Mouse (Mus musculus): ENCODE results near the gene Wasf2.

The Wasf2 gene

GRCm38 (mm10) chr4:133127079-133127478, 3.2 kb upstream of the Wasf2 start:
- no peak for DNase-seq (ENCODE audit: low read depth, low spot score)

- DNase-seq (ENCODE audit: low read depth, low spot score) = no peak
Measured at GRCm38 (mm10) chr4:133127894-133128293, 2.4 kb upstream of the Wasf2 start.

DNA sequence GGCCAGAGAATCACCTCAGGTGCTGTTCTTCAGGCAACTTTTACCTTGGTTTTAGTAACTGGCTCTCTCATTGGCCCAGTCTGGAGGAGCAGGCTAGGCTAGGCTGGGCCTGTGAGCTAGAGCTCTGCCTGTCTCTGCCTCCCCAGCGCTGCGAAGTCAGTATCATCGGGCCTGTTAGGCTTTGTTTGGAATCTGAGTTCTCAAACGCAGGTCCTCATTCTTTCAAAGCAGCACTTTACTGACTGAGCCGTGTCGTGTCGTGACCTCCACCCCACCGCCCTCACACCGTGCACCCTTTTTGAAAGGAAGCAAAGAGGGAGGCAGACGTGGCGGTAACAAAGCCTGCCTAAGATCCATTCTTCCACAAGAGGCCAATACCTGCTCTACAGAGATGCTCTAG, 914 bp upstream of the Wasf2 start:
- DNase-seq (ENCODE audit: low read depth, low spot score) = peak; percentile 40

- peak; percentile 48 for DNase-seq (ENCODE audit: low read depth, low spot score)
Measured at GRCm38 (mm10) chr4:133130890-133131741, 811 bp downstream of the Wasf2 start.

DNA sequence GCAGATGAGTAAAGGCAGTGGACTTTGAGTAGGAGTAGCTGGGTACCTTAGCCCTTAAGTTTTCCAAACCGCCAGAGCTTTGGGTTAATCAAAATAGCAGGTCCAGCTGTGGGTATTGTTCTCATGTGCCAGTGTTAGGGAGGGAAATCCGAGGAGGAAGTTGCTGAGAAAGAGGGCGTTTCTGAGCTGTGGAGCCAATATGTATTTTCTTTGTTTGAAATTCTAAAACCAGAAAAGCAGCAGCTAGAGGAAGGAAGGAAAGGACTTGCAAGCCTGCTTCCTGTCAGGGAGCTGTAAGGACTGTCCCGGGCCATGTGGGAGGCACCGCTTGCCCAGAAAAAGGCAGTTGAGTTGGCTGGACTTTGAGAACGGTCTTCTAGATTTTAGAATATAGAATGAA, 1.7 kb downstream of the Wasf2 start:
- peak; percentile 60 for DNase-seq (ENCODE audit: low read depth, low spot score)

GRCm38 (mm10) chr4:133136946-133137345, 6.6 kb downstream of the Wasf2 start:
- DNase-seq (ENCODE audit: low read depth, low spot score) = no peak

- DNase-seq (ENCODE audit: low read depth, low spot score) = no peak
Measured at GRCm38 (mm10) chr4:133138971-133139370, 8.7 kb downstream of the Wasf2 start.

GRCm38 (mm10) chr4:133155006-133155405, 24.7 kb downstream of the Wasf2 start:
- no peak for DNase-seq (ENCODE audit: low read depth, low spot score)

GRCm38 (mm10) chr4:133155726-133156125, 25.4 kb downstream of the Wasf2 start:
- peak; percentile 52 for DNase-seq (ENCODE audit: low read depth, low spot score)

GRCm38 (mm10) chr4:133156422-133156821, 26.1 kb downstream of the Wasf2 start:
- no peak for DNase-seq (ENCODE audit: low read depth, low spot score)

GRCm38 (mm10) chr4:133156831-133157230, 26.5 kb downstream of the Wasf2 start:
- DNase-seq (ENCODE audit: low read depth, low spot score) = no peak

DNA sequence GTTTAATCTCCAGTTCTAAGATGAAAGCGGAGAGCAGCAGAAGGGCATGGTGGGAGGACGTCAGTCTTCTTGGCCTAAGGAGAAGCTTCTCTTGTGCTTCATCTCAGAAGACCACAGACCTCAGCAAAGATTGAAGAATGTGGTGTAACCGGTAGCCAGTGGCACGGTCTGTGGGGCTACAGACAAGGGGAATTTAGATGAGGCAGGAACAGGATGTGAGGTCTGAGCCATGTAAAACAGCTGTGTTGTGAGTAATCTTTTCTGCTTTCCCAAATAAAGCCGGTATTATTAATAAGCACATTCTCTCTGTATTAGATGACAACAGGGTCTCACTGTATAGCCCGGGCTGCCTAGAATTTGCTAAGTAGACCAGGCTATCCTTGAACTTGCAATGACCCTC, 28.8 kb downstream of the Wasf2 start:
- DNase-seq (ENCODE audit: low read depth, low spot score) = no peak

DNA sequence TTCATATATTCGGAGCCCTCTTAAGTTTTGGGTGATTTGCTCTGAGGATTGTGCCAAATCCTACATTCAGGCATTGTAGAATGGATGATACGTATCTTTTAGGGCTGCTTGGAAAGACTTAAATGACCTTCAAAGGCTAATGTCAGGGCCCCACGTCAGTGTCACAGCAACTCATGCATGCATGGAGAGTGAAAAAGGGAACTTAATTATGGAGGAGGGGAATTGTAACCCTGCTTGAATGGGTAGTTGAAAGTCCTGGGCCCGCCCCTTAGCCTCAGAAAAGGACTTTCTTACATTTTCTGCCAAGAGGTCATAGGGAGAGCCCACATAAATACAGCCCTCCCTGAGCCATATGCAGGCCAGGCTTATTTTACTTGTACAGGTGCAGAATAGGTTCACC, 29.3 kb downstream of the Wasf2 start:
- DNase-seq (ENCODE audit: low read depth, low spot score) = no peak

DNA sequence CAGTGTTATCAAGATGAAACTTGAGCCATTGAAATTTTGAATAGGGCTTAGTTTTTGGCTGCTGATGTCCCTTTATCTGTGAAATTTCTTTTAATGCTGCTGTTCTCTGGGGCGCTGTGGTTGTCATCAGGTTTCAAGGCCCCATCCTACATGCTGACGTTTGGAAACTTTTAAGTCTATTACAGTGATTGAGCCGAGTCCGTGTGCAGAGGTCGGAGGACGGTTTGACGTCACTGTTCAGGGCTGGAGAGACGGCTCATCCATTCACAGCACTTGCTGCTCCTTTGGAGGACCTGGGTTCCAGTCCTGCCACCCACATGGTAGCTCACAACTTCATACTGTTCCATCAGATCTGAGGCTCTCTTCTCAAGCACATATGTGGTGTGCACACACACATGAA, 29.9 kb downstream of the Wasf2 start:
- no peak for DNase-seq (ENCODE audit: low read depth, low spot score)

- DNase-seq (ENCODE audit: low read depth, low spot score) = no peak
Measured at GRCm38 (mm10) chr4:133160821-133161220, 30.5 kb downstream of the Wasf2 start.

GRCm38 (mm10) chr4:133162196-133162595, 31.9 kb downstream of the Wasf2 start:
- DNase-seq (ENCODE audit: low read depth, low spot score) = no peak

GRCm38 (mm10) chr4:133166773-133167172, 36.5 kb downstream of the Wasf2 start:
- DNase-seq (ENCODE audit: low read depth, low spot score) = peak; percentile 57

DNA sequence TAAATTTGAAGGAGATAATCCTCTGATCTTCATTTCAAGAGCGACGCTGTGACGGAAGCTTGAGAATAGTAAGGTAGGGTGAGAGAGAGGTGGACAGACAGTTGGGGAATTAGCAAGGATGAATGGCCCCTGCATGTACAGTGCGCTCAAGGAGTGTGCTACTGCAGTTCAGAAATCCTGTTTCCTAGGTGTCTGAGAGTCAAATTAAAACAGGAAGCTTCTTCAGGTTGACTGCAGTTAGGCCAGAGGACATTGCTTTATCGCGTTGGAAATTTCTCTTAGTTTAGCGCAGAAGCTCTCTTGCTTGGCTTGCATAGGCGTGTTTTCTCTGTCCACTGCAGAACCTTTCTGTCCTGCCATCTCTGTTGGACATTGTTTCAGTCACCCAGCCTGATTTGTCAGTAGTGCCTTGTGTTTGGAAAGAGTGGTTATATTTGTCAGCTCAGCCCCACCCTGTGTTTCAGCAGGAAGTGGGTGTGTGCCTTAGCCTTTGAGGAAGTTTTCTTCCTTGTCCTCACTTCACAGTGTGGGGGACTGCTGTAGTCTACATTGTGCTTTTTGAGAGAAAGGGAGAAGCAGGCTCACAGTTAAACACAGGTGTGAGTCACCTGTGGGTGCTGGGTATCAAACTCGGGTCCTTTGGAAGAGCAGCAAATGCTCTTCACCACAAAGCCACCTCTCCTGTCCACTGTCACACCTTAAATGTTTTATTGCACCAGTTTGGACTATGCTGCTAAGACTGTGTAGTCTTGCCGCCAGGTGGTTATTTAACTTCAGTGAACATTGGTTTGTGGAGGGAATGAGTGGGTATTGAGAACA, 39.1 kb downstream of the Wasf2 start:
- peak; percentile 77 for DNase-seq (ENCODE audit: low read depth, low spot score)

- no peak for DNase-seq (ENCODE audit: low read depth, low spot score)
Measured at GRCm38 (mm10) chr4:133170056-133170524, 39.8 kb downstream of the Wasf2 start.

DNA sequence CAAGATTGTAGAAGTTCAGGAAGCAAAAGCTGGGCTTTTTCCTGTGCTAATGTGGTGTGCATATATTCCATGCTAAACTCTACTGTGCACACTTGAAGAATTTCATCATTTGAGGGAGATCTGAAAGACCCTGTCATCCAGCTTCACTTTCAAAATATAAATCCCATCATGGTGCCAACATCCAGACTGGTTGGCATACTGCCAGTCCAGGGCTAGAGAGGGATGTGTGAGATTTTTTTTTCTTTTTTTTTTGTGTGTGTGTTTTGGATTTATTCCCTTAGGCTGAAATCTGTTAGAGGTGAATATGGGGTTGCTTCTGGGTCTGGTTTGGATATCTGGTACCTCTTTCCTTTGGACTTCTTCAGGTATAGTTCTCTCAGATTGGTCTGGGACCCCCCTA, 40.3 kb downstream of the Wasf2 start:
- DNase-seq (ENCODE audit: low read depth, low spot score) = no peak

DNA sequence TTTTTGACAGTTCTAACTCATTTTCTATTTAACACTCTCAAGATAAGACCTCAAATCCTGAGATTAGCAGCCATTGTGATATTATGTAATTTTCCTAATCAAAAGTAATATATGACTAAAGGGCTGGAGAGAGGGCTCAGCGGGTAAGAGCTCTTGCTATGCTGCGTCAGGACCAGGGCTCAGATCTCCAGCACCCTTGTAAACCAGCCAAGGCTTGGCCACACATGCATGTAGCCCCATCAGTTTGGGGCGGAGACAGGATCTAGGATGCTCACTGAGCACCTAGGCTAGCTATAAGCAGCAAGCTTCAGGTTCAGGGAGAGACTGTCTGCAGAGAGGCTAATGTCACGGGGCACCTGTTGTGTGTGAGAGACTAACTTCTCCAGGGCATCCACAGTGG, 42.1 kb downstream of the Wasf2 start:
- no peak for DNase-seq (ENCODE audit: low read depth, low spot score)

DNA sequence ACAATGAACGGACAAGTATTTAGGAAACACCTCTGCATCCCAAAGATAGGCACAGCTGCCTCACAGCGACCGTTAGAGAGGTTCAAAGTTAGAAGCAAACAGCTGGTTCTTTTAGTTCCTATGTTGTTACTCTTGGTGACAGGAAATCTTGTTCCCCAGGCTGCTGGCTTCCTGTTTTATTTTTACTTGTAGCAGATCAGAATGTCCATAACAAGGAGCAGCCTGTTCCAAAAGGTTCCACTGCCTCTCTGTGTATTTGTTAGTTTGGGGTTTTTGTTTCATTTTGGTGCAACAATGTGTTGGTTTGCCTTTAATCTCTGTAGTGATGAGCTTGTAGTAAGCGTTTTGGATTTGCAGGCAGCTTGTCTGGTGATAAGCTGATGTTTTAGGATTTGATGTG, 44.1 kb downstream of the Wasf2 start:
- no peak for DNase-seq (ENCODE audit: low read depth, low spot score)

DNA sequence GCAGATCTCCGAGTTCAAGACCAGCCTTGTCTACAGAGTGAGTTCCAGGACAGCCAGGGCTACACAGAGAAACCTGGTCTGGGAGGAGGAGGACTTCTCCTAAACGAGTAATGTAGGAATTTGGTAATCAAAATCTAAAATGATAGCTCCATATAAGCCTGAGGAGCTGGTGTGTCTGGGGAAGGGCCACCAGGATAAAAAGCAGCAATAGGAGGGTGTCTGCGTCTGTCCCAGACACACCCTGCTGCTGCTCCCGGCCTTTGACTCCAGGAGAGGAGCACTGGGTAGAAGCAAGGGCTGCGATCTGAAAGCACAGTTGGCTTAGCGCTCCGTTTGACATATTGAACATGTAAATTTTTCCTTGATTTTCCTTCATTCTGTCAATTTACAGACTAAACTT, 45.0 kb downstream of the Wasf2 start:
- DNase-seq (ENCODE audit: low read depth, low spot score) = no peak
